Mouse (Mus musculus): Measurements from ENCODE around the gene Ppme1. TPM values are rescaled to one million over a fixed set of nuclear protein-coding genes. Genes with fewer than 3 reads are reported as not detected.

The Ppme1 gene
- polyA plus RNA-seq, 1 experiment from 2014 or later, result 55.6 TPM

GRCm38 (mm10) chr7:100325482-100325881 lies 46.6 kb downstream of the Ppme1 start:
- WGBS, result 79% methylated on average over 6 of the region's 6 CpGs
- no peak overlapping the region for H3K9ac ChIP-seq
- H3K27me3 ChIP-seq (replicated peaks), result no peaks in the 10 kb centered on the region

GRCm38 (mm10) chr7:100323721-100324120 lies 48.4 kb downstream of the Ppme1 start:
- no peak overlapping the region for H3K4me2 ChIP-seq
- H3K4me1 ChIP-seq (replicated peaks), result peaks cover 5% of the 10 kb centered on the region; the same call in 1 of the 2 replicates
- ATAC-seq (ENCODE audit: insufficient number of reproducible peaks, low FRiP score), result no peak
- no peak overlapping the region for H3K9ac ChIP-seq
- H3K4me3 ChIP-seq, result no peak overlapping the region
- H3K27me3 ChIP-seq (replicated peaks), result no peaks in the 10 kb centered on the region
- H3K27ac ChIP-seq (ENCODE audit: poor library complexity, severe bottlenecking), result no peak overlapping the region
- 58% methylated on average over 3 of the region's 3 CpGs for WGBS
- H3K36me3 ChIP-seq, result peaks cover 57% of the 10 kb centered on the region
- no peaks in the 10 kb centered on the region; the same call in 1 of the 2 replicates for H3K9me3 ChIP-seq (replicated peaks)

More at GRCm38 (mm10) chr7:100325482-100325881, 46.6 kb downstream of the Ppme1 start:
- Histone ChIP-seq H3K4me2 (no peak overlapping the region), H3K36me3 (peaks cover 54% of the 10 kb centered on the region), H3K27ac (ENCODE audit: poor library complexity, severe bottlenecking) (no peak overlapping the region), H3K4me3 (no peak overlapping the region), H3K4me1 (replicated peaks) (peaks cover 5% of the 10 kb centered on the region; the same call in 1 of the 2 replicates), H3K9me3 (replicated peaks) (no peaks in the 10 kb centered on the region; the same call in 1 of the 2 replicates)
- ATAC-seq (ENCODE audit: insufficient number of reproducible peaks, low FRiP score), result no peak

DNA sequence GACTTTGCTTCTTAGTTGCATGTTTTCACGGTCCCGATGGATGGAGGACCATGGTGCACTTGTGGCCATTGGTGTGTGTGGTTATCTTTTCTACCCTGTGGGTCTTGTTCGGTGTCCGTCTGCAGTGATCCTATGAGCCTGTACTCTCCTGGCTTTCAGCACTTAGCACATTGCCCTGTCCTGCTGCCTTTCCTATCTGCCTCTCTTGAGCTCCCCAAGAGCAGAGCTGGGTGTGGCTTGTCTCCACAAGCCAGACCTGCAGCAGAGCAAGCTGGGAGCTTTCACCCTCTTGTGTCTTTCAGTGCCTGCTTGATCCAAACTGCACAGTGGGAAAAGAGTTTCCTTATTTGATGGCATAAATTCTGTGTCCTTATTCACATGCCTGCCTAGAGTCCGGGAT lies 54.6 kb downstream of the Ppme1 start:
- no peak for ATAC-seq (ENCODE audit: insufficient number of reproducible peaks, low FRiP score)
- WGBS, result 58% methylated on average over 5 of the region's 5 CpGs
- no peak overlapping the region for H3K4me3 ChIP-seq
- H3K4me1 ChIP-seq (replicated peaks), result peaks cover 5% of the 10 kb centered on the region
- peaks cover 47% of the 10 kb centered on the region for H3K36me3 ChIP-seq
- H3K4me2 ChIP-seq, result no peak overlapping the region
- H3K9ac ChIP-seq, result no peak overlapping the region
- H3K9me3 ChIP-seq (replicated peaks), result no peaks in the 10 kb centered on the region; the same call in 1 of the 2 replicates
- H3K27ac ChIP-seq (ENCODE audit: poor library complexity, severe bottlenecking), result no peak overlapping the region
- no peaks in the 10 kb centered on the region for H3K27me3 ChIP-seq (replicated peaks)

- H3K4me1 ChIP-seq (replicated peaks), result peaks cover 5% of the 10 kb centered on the region
- H3K9me3 ChIP-seq (replicated peaks), result no peaks in the 10 kb centered on the region; the same call in 1 of the 2 replicates
- H3K27me3 ChIP-seq (replicated peaks), result no peaks in the 10 kb centered on the region
- H3K36me3 ChIP-seq, result peaks cover 47% of the 10 kb centered on the region
- no peak for ATAC-seq (ENCODE audit: insufficient number of reproducible peaks, low FRiP score)
- H3K4me2 ChIP-seq, result no peak overlapping the region
- no peak overlapping the region for H3K9ac ChIP-seq
- 0 out of 2 replicates have a peak overlapping the region, but pooled peaks have one; percentile 20 for H3K27ac ChIP-seq (ENCODE audit: poor library complexity, severe bottlenecking)
- 39% methylated on average over 8 of the region's 8 CpGs for WGBS
- H3K4me3 ChIP-seq, result no peak overlapping the region
Observed at GRCm38 (mm10) chr7:100316924-100317323, 55.2 kb downstream of the Ppme1 start.

DNA sequence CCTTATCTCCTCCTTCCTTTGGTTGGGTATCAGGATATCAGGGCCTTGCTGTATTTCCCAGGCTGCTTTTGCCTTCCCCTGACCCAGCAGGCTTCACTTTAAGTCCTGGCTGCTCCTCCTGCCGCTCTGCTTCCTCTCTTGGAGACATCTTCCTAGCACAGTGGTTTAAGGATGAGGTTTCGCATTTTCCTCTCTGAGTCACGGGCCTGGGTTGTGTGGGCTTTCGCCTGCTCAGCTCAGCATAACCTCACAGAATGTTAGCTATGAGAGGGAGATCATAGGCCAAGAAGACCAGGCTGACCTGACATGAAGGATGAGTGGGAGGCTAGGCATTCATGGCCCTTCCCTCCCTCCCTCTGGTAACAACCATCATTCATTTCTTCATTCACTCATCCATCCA lies 59.4 kb downstream of the Ppme1 start:
- Histone ChIP-seq H3K36me3 (peaks cover 21% of the 10 kb centered on the region), H3K4me2 (no peak overlapping the region), H3K27ac (ENCODE audit: poor library complexity, severe bottlenecking) (no peak overlapping the region), H3K4me1 (replicated peaks) (peaks cover 27% of the 10 kb centered on the region), H3K9me3 (replicated peaks) (no peaks in the 10 kb centered on the region), H3K27me3 (replicated peaks) (no peaks in the 10 kb centered on the region), H3K4me3 (no peak overlapping the region), H3K9ac (no peak overlapping the region)
- no peak for ATAC-seq (ENCODE audit: insufficient number of reproducible peaks, low FRiP score)
- 53% methylated on average over 4 of the region's 4 CpGs for WGBS

DNA sequence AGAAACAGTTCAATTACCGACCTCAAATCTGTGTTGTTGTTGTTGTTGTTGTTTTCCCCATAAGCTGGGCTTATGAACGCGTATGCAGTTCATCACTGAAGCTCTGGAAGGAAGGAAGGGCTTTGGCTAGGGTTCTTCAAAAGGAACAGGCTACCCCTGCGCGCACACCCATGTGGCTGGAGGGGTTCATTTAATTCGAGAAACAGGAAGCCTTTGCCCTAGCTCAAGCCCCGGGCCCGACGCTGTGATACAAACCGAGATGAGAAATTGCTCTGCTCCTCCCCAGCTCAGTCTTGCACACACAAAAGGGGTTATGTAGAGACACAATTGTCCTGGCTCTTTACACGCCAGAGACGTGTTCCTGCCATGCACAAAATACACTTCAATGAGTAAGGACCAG lies 61.8 kb downstream of the Ppme1 start:
- Histone ChIP-seq H3K27me3 (replicated peaks) (no peaks in the 10 kb centered on the region), H3K4me3 (no peak overlapping the region), H3K4me1 (replicated peaks) (peaks cover 27% of the 10 kb centered on the region), H3K9me3 (replicated peaks) (no peaks in the 10 kb centered on the region), H3K27ac (ENCODE audit: poor library complexity, severe bottlenecking) (0 out of 2 replicates have a peak overlapping the region, but pooled peaks have one; percentile 13), H3K36me3 (no peaks in the 10 kb centered on the region), H3K9ac (no peak overlapping the region), H3K4me2 (no peak overlapping the region)
- WGBS, result 72% methylated on average over 12 of the region's 12 CpGs
- no peak for ATAC-seq (ENCODE audit: insufficient number of reproducible peaks, low FRiP score)

GRCm38 (mm10) chr7:100309679-100310078 lies 62.4 kb downstream of the Ppme1 start:
- H3K9ac ChIP-seq, result 0 out of 2 replicates have a peak overlapping the region, but pooled peaks have one; percentile 30
- ATAC-seq (ENCODE audit: insufficient number of reproducible peaks, low FRiP score), result no peak
- peak overlapping the region; percentile 35; the same call in 1 of the 2 replicates for H3K4me2 ChIP-seq
- H3K4me3 ChIP-seq, result no peak overlapping the region
- H3K27ac ChIP-seq (ENCODE audit: poor library complexity, severe bottlenecking), result peak overlapping the region; percentile 73
- 10% methylated on average over 6 of the region's 6 CpGs for WGBS
- H3K9me3 ChIP-seq (replicated peaks), result no peaks in the 10 kb centered on the region
- H3K27me3 ChIP-seq (replicated peaks), result no peaks in the 10 kb centered on the region
- H3K4me1 ChIP-seq (replicated peaks), result peaks cover 27% of the 10 kb centered on the region
- no peaks in the 10 kb centered on the region for H3K36me3 ChIP-seq

DNA sequence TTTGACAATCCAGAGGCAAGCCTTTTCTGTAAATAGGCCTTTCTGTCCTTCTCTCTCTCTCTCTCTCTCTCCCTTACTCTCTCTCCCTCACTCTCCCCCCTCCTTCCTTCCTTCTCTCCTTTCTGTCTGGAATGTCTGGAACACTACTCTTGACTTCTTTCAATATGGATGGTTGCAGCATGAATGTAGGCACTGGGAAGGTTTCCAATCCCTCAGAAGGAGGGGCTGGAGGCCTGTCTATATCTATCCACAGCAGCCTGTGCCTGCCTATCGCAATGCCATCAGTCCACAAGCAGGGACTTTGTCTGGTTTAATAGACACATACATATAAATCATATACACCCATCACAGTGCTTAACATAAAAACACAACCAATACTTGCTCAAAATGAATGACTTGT lies 62.9 kb downstream of the Ppme1 start:
- 25% methylated on average over 1 of the region's 1 CpGs for WGBS
- no peaks in the 10 kb centered on the region for H3K27me3 ChIP-seq (replicated peaks)
- no peak for ATAC-seq (ENCODE audit: insufficient number of reproducible peaks, low FRiP score)
- H3K9me3 ChIP-seq (replicated peaks), result no peaks in the 10 kb centered on the region
- no peak overlapping the region for H3K4me2 ChIP-seq
- no peak overlapping the region for H3K4me3 ChIP-seq
- no peaks in the 10 kb centered on the region for H3K36me3 ChIP-seq
- H3K9ac ChIP-seq, result 0 out of 2 replicates have a peak overlapping the region, but pooled peaks have one; percentile 9
- H3K4me1 ChIP-seq (replicated peaks), result peaks cover 27% of the 10 kb centered on the region
- H3K27ac ChIP-seq (ENCODE audit: poor library complexity, severe bottlenecking), result peak overlapping the region; percentile 73

DNA sequence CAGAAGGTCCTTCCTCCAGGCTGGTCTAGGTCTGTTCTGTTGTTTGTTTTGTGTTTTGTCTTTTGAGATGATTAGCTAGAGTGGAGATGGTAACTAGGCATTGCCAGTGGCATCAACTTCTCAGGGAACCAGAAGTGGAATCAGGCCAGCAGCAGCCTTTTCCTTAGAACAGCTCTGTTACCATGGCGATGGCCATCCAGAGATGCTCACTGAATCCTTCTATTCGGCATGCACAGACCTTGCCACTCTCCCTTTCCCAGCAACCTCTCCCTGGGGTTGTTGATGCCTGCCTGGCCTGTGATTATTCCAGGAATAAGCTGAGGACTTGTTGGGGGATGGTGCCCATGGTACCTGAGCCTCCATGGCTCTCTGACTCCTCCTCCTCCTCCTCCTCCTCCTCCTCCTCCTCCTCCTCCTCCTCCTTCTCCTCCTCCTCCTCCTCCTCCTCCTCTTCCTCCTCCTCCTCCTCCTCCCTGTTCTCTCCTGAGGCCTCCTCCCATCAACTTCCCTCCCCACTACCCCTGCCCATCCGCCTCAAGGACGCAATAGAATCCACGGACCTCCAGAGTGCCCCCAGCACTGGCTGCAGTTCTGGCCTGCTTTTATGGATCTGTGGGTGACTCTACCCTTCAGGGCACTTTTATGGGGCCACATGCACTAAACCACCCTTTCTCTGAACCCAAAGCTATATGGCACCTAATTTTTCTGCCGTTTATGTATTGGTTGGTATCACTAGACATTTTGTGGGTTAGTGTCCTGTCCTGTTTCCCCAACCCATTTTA lies 64.0 kb downstream of the Ppme1 start:
- H3K4me3 ChIP-seq, result no peak overlapping the region
- H3K4me2 ChIP-seq, result no peak overlapping the region
- peaks cover 27% of the 10 kb centered on the region for H3K4me1 ChIP-seq (replicated peaks)
- no peaks in the 10 kb centered on the region for H3K36me3 ChIP-seq
- no peak overlapping the region; the same call in 1 of the 2 replicates for H3K27ac ChIP-seq (ENCODE audit: poor library complexity, severe bottlenecking)
- no peaks in the 10 kb centered on the region for H3K27me3 ChIP-seq (replicated peaks)
- WGBS, result 79% methylated on average over 6 of the region's 6 CpGs
- H3K9me3 ChIP-seq (replicated peaks), result no peaks in the 10 kb centered on the region
- ATAC-seq (ENCODE audit: insufficient number of reproducible peaks, low FRiP score), result no peak
- no peak overlapping the region for H3K9ac ChIP-seq

- no peak overlapping the region for H3K4me2 ChIP-seq
- no peaks in the 10 kb centered on the region for H3K36me3 ChIP-seq
- WGBS, result 87% methylated on average over 9 of the region's 9 CpGs
- H3K9me3 ChIP-seq (replicated peaks), result no peaks in the 10 kb centered on the region
- H3K27ac ChIP-seq (ENCODE audit: poor library complexity, severe bottlenecking), result no peak overlapping the region
- H3K4me3 ChIP-seq, result no peak overlapping the region
- H3K9ac ChIP-seq, result no peak overlapping the region
- H3K4me1 ChIP-seq (replicated peaks), result peaks cover 45% of the 10 kb centered on the region
- H3K27me3 ChIP-seq (replicated peaks), result no peaks in the 10 kb centered on the region
- no peak for ATAC-seq (ENCODE audit: insufficient number of reproducible peaks, low FRiP score)
Observed at GRCm38 (mm10) chr7:100305894-100306293, 66.2 kb downstream of the Ppme1 start.

DNA sequence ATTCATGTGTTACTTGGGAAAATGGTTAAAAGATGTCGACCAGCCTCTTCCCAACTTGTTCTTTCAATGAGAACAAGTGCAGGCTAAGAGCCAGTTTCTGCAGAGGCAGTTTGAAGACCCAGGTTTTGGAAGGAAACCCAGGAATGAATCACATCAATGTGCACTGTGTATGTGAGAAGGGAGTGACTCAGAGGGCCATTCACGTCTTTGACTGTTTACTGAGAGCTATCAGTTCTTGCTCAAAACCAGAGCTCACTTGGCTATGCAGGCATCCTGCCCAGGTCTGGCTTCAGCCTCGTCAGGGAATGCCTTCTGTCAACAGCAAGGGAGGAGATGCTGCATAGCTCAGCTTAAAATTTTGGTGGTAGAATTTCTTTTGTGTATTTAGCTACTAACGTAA lies 69.8 kb downstream of the Ppme1 start:
- 39% methylated on average over 4 of the region's 4 CpGs for WGBS

More for the DNA sequence above, 69.8 kb downstream of the Ppme1 start:
- H3K27ac ChIP-seq (ENCODE audit: poor library complexity, severe bottlenecking), result peak overlapping the region; percentile 68
- H3K4me1 ChIP-seq (replicated peaks), result peaks cover 43% of the 10 kb centered on the region
- H3K9me3 ChIP-seq (replicated peaks), result no peaks in the 10 kb centered on the region
- no peak overlapping the region for H3K9ac ChIP-seq
- H3K27me3 ChIP-seq (replicated peaks), result no peaks in the 10 kb centered on the region
- peaks cover 5% of the 10 kb centered on the region; the same call in 1 of the 2 replicates for H3K36me3 ChIP-seq
- no peak overlapping the region for H3K4me3 ChIP-seq
- ATAC-seq (ENCODE audit: insufficient number of reproducible peaks, low FRiP score), result peak; percentile 60; the same call in 1 of the 2 replicates
- H3K4me2 ChIP-seq, result no peak overlapping the region

Measured in heart, embryonic 12.5 days (tissue).